Mouse (Mus musculus): Measurements from ENCODE around the gene Spint1. TPM values are rescaled to one million over a fixed set of nuclear protein-coding genes. Genes with fewer than 3 reads are reported as not detected.

The Spint1 gene
- polyA plus RNA-seq (2017; shearing (Covaris generic)): under 1 TPM; 0.36 to 0.97 TPM

DNA sequence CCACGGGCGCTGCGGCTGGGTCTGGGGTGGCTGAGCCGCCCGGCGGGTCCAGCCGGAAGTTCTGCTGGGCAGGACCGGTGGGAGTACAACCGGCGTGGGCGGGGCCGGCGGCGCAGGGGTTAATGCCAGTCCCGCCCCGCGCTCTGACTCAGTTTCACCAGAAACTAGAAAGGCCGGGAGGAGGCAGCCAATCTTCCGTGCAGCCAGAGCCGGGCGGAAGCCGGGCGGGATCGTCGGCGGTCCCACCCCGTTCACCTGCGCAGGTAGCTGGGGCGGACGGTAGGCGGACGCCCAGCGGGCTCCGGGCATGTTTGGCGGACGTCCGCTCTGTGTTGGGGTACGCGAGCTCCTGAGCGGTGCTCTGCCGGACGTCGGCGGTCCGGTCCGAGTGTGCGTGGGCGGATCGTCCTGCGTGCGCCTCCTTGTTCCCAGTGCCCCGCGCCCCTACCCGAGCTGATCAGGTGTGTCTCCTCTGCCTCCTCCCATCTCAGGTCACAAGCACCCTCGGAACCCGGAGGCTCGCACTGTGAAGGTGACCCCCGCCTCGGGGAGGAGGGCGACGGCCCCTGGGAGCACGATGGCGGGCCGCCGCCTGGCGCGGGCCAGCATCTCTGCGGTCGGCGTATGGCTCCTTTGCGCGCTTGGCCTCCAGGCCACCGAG lies at the start of gene Spint1:
TSS of gene Spint1 (plus strand) at position 153 of the 661 bp plus-strand sequence.

DNA sequence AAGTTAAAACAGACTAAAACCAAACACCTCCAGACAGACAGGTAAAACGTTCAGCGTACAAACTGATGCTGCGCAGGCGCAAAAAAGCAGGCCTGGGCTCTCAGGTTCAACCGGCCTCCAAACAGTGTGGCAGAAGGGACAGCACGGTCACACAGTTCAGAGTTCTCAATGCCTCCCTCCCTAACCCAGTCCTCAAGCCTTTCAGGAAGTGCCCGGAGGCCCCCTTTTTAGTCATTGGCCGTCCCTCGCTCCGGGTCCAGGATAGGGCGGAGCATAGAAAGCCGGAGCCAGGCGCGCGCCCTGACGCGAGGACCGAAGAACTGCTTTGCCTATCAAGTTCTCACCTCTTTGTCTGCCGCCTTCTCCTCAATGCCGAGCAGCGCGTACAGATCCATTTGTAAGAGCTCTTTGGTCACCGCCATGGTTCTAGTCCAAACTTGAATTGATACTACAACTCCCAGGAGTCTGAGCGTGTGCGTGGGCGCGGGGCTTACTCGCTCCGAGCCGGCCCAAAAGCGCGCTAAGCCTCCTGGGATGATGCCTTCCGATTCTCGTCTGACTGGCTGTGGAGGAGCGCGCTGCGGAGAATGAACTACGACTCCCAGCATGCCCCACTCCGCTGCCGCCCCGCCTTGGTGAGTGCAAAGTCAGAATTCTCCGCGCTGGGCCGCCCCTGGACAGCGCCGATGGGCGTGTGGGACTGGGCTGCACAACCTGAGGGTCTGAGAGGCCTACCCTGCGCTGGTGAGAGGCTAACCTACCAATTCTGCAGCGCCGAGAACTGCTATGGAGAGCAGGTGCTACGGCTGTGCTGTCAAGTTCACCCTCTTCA lies 28.6 kb upstream of the Spint1 start, which contains the start of the genes Zfyve19 and Dnajc17:
TSS of gene Zfyve19 (plus strand) at position 274 of the 832 bp plus-strand sequence.
TSS of gene Dnajc17 (minus strand) at position 452 of the 832 bp plus-strand sequence.

DNA sequence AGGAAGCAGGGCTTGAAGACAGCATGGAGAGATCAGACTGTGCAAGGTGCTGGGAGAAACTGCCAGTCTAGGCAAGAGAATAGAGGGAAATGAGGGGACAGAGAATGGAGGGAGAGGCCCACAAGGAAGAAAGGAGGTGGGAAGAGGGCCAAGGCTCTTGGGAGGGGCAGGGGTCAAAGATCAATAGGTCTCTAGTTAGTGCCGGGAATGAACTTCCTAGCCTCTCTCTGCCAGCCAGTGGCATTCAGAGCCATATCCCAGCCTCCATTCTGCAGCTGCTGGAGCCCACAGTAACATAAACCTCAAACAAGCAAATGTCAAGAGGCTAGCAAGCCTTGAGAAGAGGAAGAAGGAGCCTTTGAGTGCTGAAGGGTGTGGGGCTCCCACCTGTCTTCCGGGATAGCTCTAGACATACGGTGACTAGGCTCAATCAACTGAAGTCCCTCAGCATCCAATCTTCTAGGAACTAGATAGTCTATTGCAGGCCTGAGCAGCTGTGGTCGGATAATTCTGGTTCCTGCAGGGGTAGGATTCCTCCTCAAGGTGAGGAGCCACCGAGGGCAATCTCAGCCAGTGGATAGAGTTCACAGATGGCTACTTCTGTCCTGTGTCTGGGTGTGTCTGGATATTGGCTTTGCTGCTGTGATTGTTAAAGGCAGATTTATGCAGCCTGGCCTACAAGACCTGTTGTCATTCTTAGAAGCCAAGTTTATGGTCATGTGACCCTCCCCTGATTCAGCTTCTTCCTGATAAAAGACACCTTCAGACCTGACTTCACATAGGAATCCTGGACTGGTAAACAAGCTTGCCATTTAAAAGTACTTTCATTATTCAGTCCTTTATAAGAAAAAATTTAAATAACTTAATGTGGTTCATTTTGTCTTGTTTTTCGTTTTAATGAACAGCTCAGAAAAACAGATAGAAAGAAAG lies 7.1 kb upstream of the Spint1 start, which contains the start of gene Ppp1r14d:
TSS of gene Ppp1r14d (minus strand) at position 132 of the 930 bp plus-strand sequence.

DNA sequence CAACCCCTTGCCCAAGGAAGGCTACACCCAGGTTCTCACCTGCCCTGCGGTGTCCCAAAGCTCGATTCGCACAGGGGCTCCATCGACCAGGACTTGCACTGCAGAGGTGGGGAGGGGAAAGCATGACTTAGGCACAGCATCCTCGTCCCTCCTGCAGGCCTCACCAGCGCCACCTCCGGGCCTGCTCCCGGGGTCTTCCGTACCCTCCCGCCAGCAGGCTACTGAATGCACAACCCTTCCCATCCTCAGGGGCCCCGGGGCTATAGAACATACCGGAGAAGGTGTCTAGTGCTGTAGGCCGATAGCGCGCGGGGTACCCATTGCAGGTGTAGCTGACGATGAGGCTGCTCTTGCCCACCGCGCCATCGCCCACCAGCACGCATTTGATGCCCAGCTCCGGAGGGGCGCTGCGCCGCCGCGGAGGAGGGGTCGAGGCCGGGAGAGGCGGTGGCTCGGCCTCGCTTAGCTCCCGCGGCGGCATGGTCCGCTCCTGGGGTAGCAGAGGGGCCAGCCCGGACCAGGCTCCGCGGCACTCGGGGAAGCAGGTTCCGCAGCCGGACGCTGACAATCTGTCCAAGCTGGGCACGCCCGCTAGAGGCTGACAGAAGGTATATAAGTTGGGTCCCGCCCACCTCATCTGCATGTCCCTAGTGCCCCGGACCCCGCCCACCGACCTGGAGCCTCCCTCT lies 33.6 kb downstream of the Spint1 start, which contains the start of gene Rhov:
TSS of gene Rhov (minus strand) at position 630 of the 689 bp plus-strand sequence.

DNA sequence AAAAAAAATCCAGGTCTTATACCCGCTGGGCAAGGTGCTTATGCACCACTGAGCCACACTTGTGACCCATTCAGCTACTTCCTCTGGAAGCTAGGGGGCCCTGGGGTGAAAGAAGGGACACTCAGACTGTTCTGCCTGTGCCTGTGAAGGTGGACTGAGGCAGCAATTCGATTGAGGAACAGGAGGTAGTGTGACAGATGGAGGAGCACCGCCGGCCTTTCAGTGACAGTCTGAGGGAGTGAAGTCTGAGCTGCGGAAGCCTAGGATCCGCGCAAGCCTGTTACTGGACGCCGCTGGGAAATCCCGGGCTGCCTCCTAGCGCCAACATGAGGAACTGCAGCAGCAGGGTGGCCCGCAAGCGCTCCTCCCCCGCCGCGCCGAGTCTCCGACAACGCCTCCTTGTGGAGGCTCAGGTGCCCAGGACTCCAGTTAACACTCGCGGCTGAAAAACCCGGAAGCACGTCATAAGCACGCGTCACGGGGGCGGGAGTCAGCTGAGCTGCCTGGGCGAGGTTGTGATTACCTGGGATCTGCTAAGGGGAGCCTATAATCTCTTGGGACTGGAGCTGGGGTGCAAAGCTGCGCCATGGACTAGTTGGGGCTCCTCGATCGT lies 51.2 kb downstream of the Spint1 start, which contains the start of gene Vps18:
TSS of gene Vps18 (plus strand) at position 471 of the 613 bp plus-strand sequence.

Other genes starting within 250 kb of the Spint1 start
- gene Ccdc32, start 208.0 kb upstream of the Spint1 start, polyA plus RNA-seq (2017; shearing (Covaris generic)): 10 to 100 TPM; 23.9 to 25.4 TPM
- gene Rpusd2, start 202.6 kb upstream of the Spint1 start, polyA plus RNA-seq (2017; shearing (Covaris generic)): 1 to 10 TPM; 1.8 to 2.1 TPM
- 1 to 10 TPM; 8.8 to 9.2 TPM for gene Knl1, start 190.2 kb upstream of the Spint1 start, polyA plus RNA-seq (2017; shearing (Covaris generic))
- 10 to 100 TPM; 15.3 to 16.5 TPM for gene Rad51, start 124.6 kb upstream of the Spint1 start, polyA plus RNA-seq (2017; shearing (Covaris generic))
- gene Rmdn3, start 80.3 kb upstream of the Spint1 start, polyA plus RNA-seq (2017; shearing (Covaris generic)): 10 to 100 TPM; 15.4 to 21.4 TPM
- gene Gchfr, start 69.6 kb upstream of the Spint1 start, polyA plus RNA-seq (2017; shearing (Covaris generic)): not detected
- under 1 TPM; 0.13 to 0.27 TPM for gene Gm14137, start 62.9 kb upstream of the Spint1 start, polyA plus RNA-seq (2017; shearing (Covaris generic))
- gene Zfyve19, start 28.7 kb upstream of the Spint1 start, polyA plus RNA-seq (2017; shearing (Covaris generic)): 10 to 100 TPM; 35.1 to 45.8 TPM
- 10 to 100 TPM; 19.2 to 32.5 TPM for gene Dnajc17, start 28.6 kb upstream of the Spint1 start, polyA plus RNA-seq (2017; shearing (Covaris generic))
- not detected for gene Ppp1r14d, start 7.5 kb upstream of the Spint1 start, polyA plus RNA-seq (2017; shearing (Covaris generic))
- under 1 TPM in 1 of 2 experiments, not detected in 1; 0.56 TPM for gene Rhov, start 33.9 kb downstream of the Spint1 start, polyA plus RNA-seq (2017; shearing (Covaris generic))
- gene Vps18, start 51.4 kb downstream of the Spint1 start, polyA plus RNA-seq (2017; shearing (Covaris generic)): 10 to 100 TPM in 1 of 2 experiments, 1 to 10 TPM in 1; 9.7 to 12.7 TPM
- gene Dll4, start 88.4 kb downstream of the Spint1 start, polyA plus RNA-seq (2017; shearing (Covaris generic)): not detected
- under 1 TPM in 1 of 2 experiments, not detected in 1; 0.58 TPM for gene Chac1, start 113.9 kb downstream of the Spint1 start, polyA plus RNA-seq (2017; shearing (Covaris generic))
- gene Ino80, start 240.3 kb downstream of the Spint1 start, polyA plus RNA-seq (2017; shearing (Covaris generic)): 1 to 10 TPM; 4.4 to 5.4 TPM